ENCODE assay signal across 8 mouse cellular contexts in genomic region chr15:81845724-81846123, GRCm38 (mm10). TPM values are rescaled to one million over a fixed set of nuclear protein-coding genes. Genes with fewer than 3 reads are reported as not detected.
A peak's percentile ranks its signal among the peaks of the same experiment; 100 is the strongest.
DNase-seq lines count a peak whose midpoint lies in the region; ATAC-seq lines count a peak whose summit lies in the region.

No protein-coding gene starts in this region.

- WGBS in heart, embryonic 10.5 days: 25% methylated on average over 4 of the region's 4 CpGs

- ATAC-seq in frontal cortex, adult (ENCODE audit: low TSS enrichment): no peak

- H3K36me3 ChIP-seq in heart, embryonic 10.5 days: peaks cover 26% of the 10 kb centered on the region

- no peaks in the 10 kb centered on the region for H3K27me3 ChIP-seq in heart, embryonic 10.5 days (ENCODE audit: insufficient read depth, poor library complexity, severe bottlenecking)

- H3K27ac ChIP-seq in heart, embryonic 10.5 days: no peak overlapping the region; the same call in none of the 2 replicates

- no peak overlapping the region for H3K4me3 ChIP-seq in heart, embryonic 10.5 days

- peaks cover 26% of the 10 kb centered on the region for H3K4me1 ChIP-seq in heart, embryonic 10.5 days

- no peaks in the 10 kb centered on the region for H3K9me3 ChIP-seq in heart, embryonic 10.5 days

- intact Hi-C loops in heart, postnatal 36 days (cut with DNase I): no loop called here

- peak; percentile 99 for DNase-seq in heart, adult 11 months
- no peak for DNase-seq in heart, embryonic 10.5 days (ENCODE audit: low spot score)
- DNase-seq in adrenal gland, adult 18-20 months (ENCODE audit: low spot score in 2 of 2): peak; percentile 64 to 75
- peak; percentile 58 to 76 for DNase-seq in heart, postnatal 36 days
- DNase-seq in lung, postnatal 14 days: peak; percentile 42
- no peak for DNase-seq in thymus, postnatal 14 days
- no peak for DNase-seq in spleen, postnatal 4 days (ENCODE audit: low spot score in 2 of 2)

RNA-seq across cellular contexts. Expression of gene Tob2, which starts 12.9 kb away (rescaled TPM):
- polyA plus RNA-seq in heart, embryonic 10.5 days (2016; fragmentation: Nextera tagmentation; extraction: Ambion mirVana): 13.0 and 15.6 TPM in 2 replicates
- total RNA-seq in adrenal gland, adult 18-20 months (2021): 100 to 1,000 TPM; 103 to 121 TPM
- total RNA-seq in heart, postnatal 36 days (2021): 100 to 1,000 TPM in 1 of 2 experiments, 10 to 100 TPM in 1; 74.9 to 130 TPM

RNA-seq across cellular contexts. Expression of gene Phf5a, which starts 26.0 kb away (rescaled TPM):
- 154 and 200 TPM in 2 replicates for polyA plus RNA-seq in heart, embryonic 10.5 days (2016; fragmentation: Nextera tagmentation; extraction: Ambion mirVana)
- 10 to 100 TPM; 54.3 to 55.6 TPM for total RNA-seq in adrenal gland, adult 18-20 months (2021)
- 10 to 100 TPM; 35.0 to 39.8 TPM for total RNA-seq in heart, postnatal 36 days (2021)

RNA-seq across cellular contexts. Expression of gene Aco2, which starts 26.4 kb away (rescaled TPM):
- polyA plus RNA-seq in heart, embryonic 10.5 days (2016; fragmentation: Nextera tagmentation; extraction: Ambion mirVana): 320 and 472 TPM in 2 replicates
- total RNA-seq in adrenal gland, adult 18-20 months (2021): 1,000 to 10,000 TPM in 1 of 2 experiments, 100 to 1,000 TPM in 1; 791 to 1,455 TPM
- 1,000 to 10,000 TPM; 2,177 to 2,250 TPM for total RNA-seq in heart, postnatal 36 days (2021)

RNA-seq across cellular contexts. Expression of gene Tef, which starts 43.5 kb away (rescaled TPM):
- 17.3 and 20.2 TPM in 2 replicates for polyA plus RNA-seq in heart, embryonic 10.5 days (2016; fragmentation: Nextera tagmentation; extraction: Ambion mirVana)
- 10 to 100 TPM; 45.0 to 46.9 TPM for total RNA-seq in adrenal gland, adult 18-20 months (2021)
- 100 to 1,000 TPM; 123 to 132 TPM for total RNA-seq in heart, postnatal 36 days (2021)

Comparison
In these comparisons a context has a peak if more than half of its experiments do, and no peak if none do; other contexts are left out.
1. DNase-seq: peak in heart, adult 11 months (single experiment), adrenal gland, adult 18-20 months (2 of 2), heart, postnatal 36 days (2 of 2) and lung, postnatal 14 days (single experiment); none in heart, embryonic 10.5 days (single experiment), thymus, postnatal 14 days (single experiment) and spleen, postnatal 4 days (0 of 2).